Mouse (Mus musculus) adrenal gland (tissue): ENCODE measurements around the gene Lrmda.

ENCODE experiments used
- intact Hi-C: fragments of 180-260 bp; cut with DNase I; formaldehyde crosslinking; loops from one replicate; pipeline ENCODE4 v1.15.1; 2025

Lrmda gene

GRCm38 (mm10) chr14:22373361-22373745 lies 353.8 kb downstream of the Lrmda start:
- intact Hi-C loops: no loop called here

DNA sequence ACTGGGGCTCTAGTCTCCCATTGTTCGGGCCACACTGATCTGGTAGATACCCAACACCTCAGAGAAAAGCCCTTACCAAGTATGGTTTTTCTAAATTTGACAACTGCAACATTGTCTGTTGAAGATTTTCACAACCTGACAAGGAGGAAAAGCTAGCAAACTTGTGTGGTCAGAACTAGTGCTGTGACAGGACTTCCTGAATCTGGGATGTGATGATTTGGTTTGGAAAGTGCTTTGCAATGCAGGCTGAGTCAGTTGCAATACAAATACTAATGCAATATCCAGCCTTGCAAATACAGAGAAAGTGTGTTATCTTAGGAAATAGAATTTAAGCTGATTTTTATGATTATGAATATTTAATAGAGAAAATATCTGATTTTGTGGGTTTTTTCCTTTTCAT lies 357.6 kb downstream of the Lrmda start:
- intact Hi-C loops: no loop called here

DNA sequence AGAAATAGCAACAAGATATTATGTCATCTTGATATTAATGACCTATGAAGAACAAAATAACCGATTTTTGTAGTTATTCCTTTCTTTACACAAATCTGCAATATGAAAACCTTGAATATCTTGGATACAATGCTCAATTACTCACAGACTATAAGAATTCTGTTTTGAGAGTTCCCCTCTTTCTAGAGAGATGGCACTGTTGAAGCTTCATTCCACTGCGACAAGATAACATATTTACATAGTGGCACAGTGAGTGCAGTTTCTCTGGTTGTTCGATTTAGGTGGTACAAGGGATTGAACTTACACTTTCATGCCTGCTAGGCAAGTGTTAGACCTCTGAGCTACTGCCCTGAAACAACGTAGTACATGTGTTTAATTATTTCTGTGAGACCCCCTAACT lies 362.6 kb downstream of the Lrmda start:
- intact Hi-C loops: no loop called here

DNA sequence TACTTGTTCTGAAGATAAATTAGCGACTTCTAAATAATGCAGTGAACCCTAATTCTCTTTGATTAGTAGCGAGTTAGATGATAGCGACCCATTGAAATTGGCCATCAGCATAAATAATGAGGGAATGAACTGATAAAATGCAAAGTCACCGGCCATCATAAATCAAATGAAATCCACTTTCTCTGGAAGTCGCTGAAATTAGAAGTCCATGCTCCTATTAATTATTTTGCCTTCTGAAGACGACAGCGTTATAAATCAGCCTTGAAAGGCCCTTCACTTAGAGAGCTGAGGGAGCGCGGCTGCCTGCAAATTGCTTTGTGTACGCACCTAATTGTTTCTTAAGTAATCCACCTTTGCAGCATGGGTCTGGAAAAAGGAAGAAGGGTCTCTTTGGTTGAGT lies 374.1 kb downstream of the Lrmda start:
- intact Hi-C loops: no loop called here

DNA sequence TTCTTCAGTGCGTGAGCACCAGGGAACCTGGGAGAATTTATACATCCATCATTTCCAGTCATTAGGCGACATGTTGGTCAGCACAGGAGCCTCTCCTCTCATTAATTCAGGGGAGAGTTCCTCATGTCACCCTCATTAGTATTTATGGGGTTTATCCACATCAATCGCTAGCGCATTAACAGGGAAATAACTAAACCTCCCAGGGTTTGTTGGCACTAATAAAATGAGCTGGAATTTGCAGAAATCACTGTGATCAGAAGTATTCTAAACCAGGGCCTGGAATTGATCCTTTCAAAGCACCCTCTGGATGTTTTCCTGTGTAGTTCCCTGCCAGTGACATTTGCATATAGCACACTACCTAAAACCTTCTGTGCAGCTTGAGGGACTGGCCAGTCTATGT lies 382.9 kb downstream of the Lrmda start:
- intact Hi-C loops: no loop called here

DNA sequence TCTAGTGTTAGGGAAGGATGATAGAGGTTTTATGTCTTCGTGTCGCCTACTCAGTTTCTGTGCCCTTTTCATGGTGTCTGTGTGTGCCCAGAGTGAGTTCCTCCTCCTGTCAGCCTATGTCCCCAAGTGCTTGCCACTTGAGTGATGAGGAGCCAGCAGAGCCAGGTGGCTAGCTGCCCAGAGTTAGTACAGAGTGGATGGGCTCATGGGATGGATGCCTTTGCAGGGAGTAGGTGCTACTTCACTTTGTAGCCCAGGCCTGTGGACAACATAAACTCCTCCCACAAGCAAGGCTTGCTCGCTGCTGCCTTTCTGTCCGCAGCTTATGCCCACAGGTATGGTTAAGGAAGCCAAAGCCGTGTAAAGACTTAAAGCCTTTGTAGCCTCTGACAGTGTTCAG lies 387.1 kb downstream of the Lrmda start:
- intact Hi-C loops: no loop called here

GRCm38 (mm10) chr14:22410826-22411225 lies 391.3 kb downstream of the Lrmda start:
- intact Hi-C loops: no loop called here

DNA sequence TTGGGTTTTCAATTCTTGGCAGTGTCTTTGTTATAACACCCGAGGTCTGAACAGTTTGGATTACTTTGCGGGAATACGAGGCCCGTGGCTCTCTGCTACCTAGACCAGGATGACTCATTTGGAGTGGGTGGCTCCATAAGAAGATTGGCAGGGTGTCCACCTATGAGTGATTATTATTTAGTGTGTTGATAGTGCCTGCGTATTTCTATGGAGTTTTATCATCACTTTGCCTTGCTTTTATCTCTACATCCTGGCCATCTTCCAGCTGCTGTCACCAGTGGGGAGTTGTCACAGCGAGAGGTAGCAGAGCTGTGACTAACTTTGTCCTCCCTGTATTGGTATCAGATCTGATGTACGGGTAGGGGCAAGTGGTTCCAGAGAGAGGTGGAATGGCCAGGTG lies 393.7 kb downstream of the Lrmda start:
- intact Hi-C loops: no loop called here

- intact Hi-C loops: no loop called here
Observed at GRCm38 (mm10) chr14:22417706-22418105, 398.2 kb downstream of the Lrmda start.

- intact Hi-C loops: no loop called here
Observed at GRCm38 (mm10) chr14:22421668-22422067, 402.2 kb downstream of the Lrmda start.

DNA sequence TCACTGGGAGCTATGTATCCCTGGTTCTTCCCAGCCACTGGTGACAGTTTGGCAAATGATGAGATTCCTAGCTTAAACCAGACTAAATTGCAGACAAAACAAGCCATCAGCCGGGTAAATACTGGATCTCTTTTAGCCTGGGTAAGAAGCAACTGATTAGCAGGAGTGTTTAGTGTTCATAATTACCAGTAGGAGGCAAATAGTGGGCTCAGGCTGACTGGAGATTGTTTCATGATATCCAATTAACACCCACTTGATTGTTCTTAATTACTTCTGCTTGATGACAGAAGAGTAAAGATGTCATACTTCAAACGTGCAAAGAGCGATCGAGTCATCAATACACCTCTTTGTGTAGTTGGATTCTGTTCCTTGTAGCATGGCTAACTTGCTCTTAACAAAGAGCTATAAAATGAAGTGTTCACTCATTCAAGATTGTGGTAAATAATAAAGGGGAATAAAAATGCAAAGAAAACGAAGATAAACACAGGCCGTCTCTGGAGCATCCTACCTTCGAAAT lies 405.6 kb downstream of the Lrmda start:
- intact Hi-C loops: no loop called here

- intact Hi-C loops: no loop called here
Observed at GRCm38 (mm10) chr14:22435441-22435840, 415.9 kb downstream of the Lrmda start.

DNA sequence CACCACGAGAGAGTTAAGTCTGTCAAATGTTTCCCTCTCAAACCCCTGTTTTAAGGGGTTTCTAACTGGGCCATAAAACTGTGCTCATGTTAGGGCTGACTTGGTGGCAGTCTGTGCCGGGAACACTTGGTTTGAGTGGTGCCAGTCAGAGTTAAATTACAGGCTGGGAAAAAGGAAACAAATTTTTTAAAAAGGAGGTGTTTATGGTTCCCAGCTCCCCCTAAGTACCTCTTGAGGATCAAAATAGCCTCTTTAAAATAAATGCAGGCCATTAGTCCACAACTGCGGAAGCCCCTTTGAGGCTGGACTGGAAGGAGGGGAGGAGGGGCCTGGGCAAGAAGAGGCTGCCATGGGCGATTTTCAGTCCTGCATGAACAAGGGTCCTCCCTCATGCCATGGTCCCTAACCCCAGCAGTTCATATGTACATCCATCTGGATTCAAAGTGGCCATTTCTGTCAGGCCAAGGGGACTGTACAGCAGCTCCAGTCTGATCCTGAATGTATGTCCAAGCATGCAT lies 416.4 kb downstream of the Lrmda start:
- intact Hi-C loops: no loop called here

DNA sequence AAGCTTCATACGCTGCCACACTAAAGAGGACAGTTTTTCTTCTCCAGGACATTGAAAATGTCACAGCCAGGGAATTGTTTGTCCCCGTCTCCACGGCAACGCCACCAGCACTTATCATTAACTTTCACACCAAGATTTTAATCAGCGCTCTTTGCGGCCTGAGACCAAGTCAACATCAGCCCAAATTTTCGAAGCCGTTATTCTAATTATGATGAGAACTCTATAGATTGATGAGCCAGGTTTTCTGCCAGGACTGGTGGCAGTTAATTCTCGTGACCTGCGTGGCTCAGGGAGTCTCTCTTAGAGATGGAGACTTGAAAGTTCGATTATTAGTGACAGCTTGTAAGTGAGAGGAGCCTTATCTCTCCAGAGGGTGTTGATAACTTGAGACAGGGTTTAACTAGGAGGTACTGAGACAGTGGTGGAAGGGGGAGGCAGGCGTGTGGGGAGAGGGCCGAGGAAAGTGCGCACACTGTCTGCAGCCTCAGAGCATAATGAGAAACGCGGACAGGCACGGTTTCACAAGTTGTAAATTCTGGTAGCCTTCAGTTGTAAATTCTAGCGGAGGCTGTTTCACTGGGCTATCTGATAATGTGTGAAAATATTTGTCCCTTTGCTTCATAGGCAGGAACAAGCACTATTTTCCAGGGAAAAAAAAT lies 421.0 kb downstream of the Lrmda start:
- intact Hi-C loops: no loop called here

- intact Hi-C loops: no loop called here
Observed at GRCm38 (mm10) chr14:22441859-22442447, 422.4 kb downstream of the Lrmda start.

- intact Hi-C loops: no loop called here
Observed at GRCm38 (mm10) chr14:22442719-22443118, 423.2 kb downstream of the Lrmda start.

DNA sequence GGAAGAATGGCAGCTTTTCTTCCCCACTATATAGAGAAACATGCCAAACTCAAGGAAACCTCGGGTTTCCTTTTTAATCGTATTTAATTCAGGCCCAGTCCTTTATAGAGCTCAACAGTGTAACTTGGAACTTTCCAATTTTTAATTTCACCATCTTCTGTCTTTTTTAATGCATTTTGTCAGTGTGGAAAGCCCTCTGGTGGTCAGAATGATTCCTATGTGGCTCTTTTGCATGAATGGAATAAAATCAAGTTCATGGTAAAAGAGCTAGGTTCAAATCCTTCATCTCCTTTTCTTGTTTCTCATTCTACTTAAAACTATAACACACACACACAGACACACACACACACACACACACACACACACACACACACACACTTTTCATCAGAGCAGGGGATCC lies 425.0 kb downstream of the Lrmda start:
- intact Hi-C loops: no loop called here

DNA sequence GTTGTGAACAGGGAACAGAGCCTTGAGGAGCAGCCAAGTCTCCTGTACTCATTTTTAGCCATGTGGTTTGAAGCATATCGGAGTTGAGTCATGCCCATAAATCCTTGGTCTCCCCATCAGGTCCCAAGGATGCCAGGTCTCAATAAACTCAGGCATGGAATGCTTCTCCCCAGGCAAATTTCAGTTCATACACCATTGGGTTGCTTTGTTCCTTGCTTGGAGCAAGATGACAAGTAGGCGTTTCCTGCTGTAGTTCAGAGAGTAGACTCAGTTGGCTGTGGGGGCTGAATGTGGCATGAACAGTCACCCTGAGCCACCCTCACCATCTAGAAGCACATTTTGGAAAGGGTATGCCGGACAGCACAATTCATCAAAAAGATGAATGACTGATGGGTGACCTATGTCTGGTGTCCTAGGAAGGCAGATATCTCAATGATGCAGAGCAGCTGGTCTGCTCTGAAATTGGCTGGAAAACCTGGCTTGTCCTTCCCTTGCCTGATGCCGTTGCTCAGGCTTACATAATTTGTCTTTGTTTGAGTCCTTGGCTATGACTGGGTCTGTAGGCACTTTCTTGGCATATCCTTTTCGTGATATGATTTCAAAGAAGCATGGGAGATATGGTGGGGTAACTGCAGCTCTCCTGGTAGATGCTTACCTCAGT lies 425.8 kb downstream of the Lrmda start:
- intact Hi-C loops: loop anchor here (5.0 kb wide), 1 partner anchor 453 kb away; no protein-coding TSS in a partner anchor

- intact Hi-C loops: loop anchor here (5.0 kb wide), 1 partner anchor 454 kb away; no protein-coding TSS in a partner anchor
Observed at GRCm38 (mm10) chr14:22445841-22446570, 426.5 kb downstream of the Lrmda start.

- intact Hi-C loops: no loop called here
Observed at GRCm38 (mm10) chr14:22451603-22452002, 432.1 kb downstream of the Lrmda start.

- intact Hi-C loops: no loop called here
Observed at GRCm38 (mm10) chr14:22464314-22464713, 444.8 kb downstream of the Lrmda start.

DNA sequence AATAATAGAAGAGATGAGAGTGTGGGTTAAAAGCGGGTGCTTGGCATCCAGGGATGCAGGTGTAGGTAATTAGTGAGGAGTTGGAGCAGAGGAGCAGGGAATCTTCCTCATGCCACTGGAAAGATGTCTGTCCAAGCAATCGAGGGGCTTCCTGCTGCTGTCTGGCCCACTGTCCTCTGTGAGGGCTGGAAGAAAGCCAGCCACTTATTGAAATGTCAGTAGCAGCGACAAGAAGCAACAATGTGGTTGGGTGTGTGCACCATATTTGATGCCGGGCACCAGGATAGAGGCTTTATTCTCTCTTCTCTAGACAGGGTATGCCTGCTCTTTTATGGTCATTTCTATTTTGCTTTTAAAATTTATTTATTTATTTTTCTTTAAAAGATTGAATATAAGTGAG lies 451.5 kb downstream of the Lrmda start:
- intact Hi-C loops: no loop called here
